Mouse (Mus musculus) liver, postnatal 0 days (tissue): ENCODE results near the gene Nfib.

Experiments used
- CTCF ChIP-seq: sonication (generic); IDR thresholded peaks from 2 replicates; pipeline ENCODE4 v1.5.1; 2016; ENCODE audit warnings: antibody characterized with exemption, low read depth
- EP300 ChIP-seq: IDR thresholded peaks from 2 replicates; pipeline ENCODE4 v1.6.1; 2016; ENCODE audit warnings: antibody characterized with exemption, low read depth, mild to moderate bottlenecking

GRCm38 (mm10) chr4:82399406-82400380, 305.9 kb downstream of the Nfib start:
- no peak for TF ChIP-seq CTCF
- no peak for TF ChIP-seq EP300
